Mouse (Mus musculus) testis, adult 2 months (tissue): Measurements from ENCODE around the gene Pkhd1. TPM values are rescaled to one million over a fixed set of nuclear protein-coding genes. Genes with fewer than 3 reads are reported as not detected.

Experiments used
- H3K27ac ChIP-seq: fragments of 200-500 bp; 2 replicates; pipeline ENCODE4 v1.5.1; 2012; ENCODE audit warnings: low read depth, low read length; ENCODE audit not compliant: control insufficient read depth, insufficient read depth
- H3K27me3 ChIP-seq: fragments of 200-500 bp; 2 replicates; pipeline ENCODE4 v1.6.1; 2012; ENCODE audit warnings: mild to moderate bottlenecking, low read length, moderate library complexity; ENCODE audit not compliant: control insufficient read depth, insufficient read depth
- H3K36me3 ChIP-seq: fragments of 200-500 bp; 2 replicates; pipeline ENCODE4 v1.6.1; 2012; ENCODE audit warnings: mild to moderate bottlenecking, low read length; ENCODE audit not compliant: control insufficient read depth, insufficient read depth
- H3K4me1 ChIP-seq: fragments of 200-500 bp; 2 replicates; pipeline ENCODE4 v1.6.1; 2012; ENCODE audit warnings: low read length; ENCODE audit not compliant: control insufficient read depth, insufficient read depth
- H3K4me3 ChIP-seq: fragments of 200-500 bp; 2 replicates; pipeline ENCODE4 v1.5.1; 2012; ENCODE audit warnings: low read depth, mild to moderate bottlenecking, low read length, moderate library complexity, mixed read lengths; ENCODE audit not compliant: control insufficient read depth
- CTCF ChIP-seq: fragments of 200-500 bp; IDR thresholded peaks from 2 replicates; pipeline ENCODE4 v1.5.1; 2012; ENCODE audit warnings: low read depth, mild to moderate bottlenecking, inconsistent platforms, low read length, moderate library complexity; ENCODE audit not compliant: control insufficient read depth, insufficient read depth, insufficient replicate concordance
- POLR2A ChIP-seq: fragments of 200-500 bp; IDR thresholded peaks from 2 replicates; pipeline ENCODE4 v1.6.1; 2012; ENCODE audit warnings: low read depth, mild to moderate bottlenecking, inconsistent platforms, low read length, moderate library complexity; ENCODE audit not compliant: control insufficient read depth
- polyA plus RNA-seq: library from polyadenylated mRNA; depleted of rRNA; stranded (reverse); fragments of >200 nt; gene quantifications from 2 replicates; pipeline ENCODE4 v1.2.3, GENCODE M21; 2012

Gene Pkhd1
- polyA plus RNA-seq, 1 experiment: 0.02 TPM

- H3K4me3 ChIP-seq: no peak overlapping the region
- no peak for TF ChIP-seq POLR2A
- TF ChIP-seq CTCF: no peak
- H3K4me1 ChIP-seq: no peaks in the 10 kb centered on the region
- no peaks in the 10 kb centered on the region for H3K36me3 ChIP-seq
- H3K27me3 ChIP-seq: no peaks in the 10 kb centered on the region
- no peak overlapping the region for H3K27ac ChIP-seq
These were observed 6.7 kb upstream of the Pkhd1 start for GRCm38 (mm10) chr1:20624564-20624963.

GRCm38 (mm10) chr1:20623375-20623774, 5.5 kb upstream of the Pkhd1 start:
- Histone ChIP-seq H3K36me3 (no peaks in the 10 kb centered on the region), H3K27me3 (no peaks in the 10 kb centered on the region), H3K27ac (no peak overlapping the region), H3K4me1 (no peaks in the 10 kb centered on the region), H3K4me3 (no peak overlapping the region)
- TF ChIP-seq CTCF: no peak
- no peak for TF ChIP-seq POLR2A

- H3K27me3 ChIP-seq: no peaks in the 10 kb centered on the region
- no peak for TF ChIP-seq CTCF
- no peak for TF ChIP-seq POLR2A
- H3K36me3 ChIP-seq: no peaks in the 10 kb centered on the region
- H3K27ac ChIP-seq: no peak overlapping the region
- no peak overlapping the region for H3K4me3 ChIP-seq
- H3K4me1 ChIP-seq: no peaks in the 10 kb centered on the region
These were observed 2.7 kb upstream of the Pkhd1 start for GRCm38 (mm10) chr1:20620611-20621010.

GRCm38 (mm10) chr1:20619363-20619762, 1.5 kb upstream of the Pkhd1 start:
- H3K27me3 ChIP-seq: no peaks in the 10 kb centered on the region
- no peak overlapping the region for H3K27ac ChIP-seq
- no peak for TF ChIP-seq CTCF
- no peak for TF ChIP-seq POLR2A
- H3K4me1 ChIP-seq: no peaks in the 10 kb centered on the region
- H3K36me3 ChIP-seq: no peaks in the 10 kb centered on the region
- H3K4me3 ChIP-seq: no peak overlapping the region

GRCm38 (mm10) chr1:20612643-20613042, 5.2 kb downstream of the Pkhd1 start:
- TF ChIP-seq POLR2A (no peak), CTCF (peak; percentile 12; the same call in 1 of the 2 replicates)

GRCm38 (mm10) chr1:20605489-20605888, 12.4 kb downstream of the Pkhd1 start:
- no peak for TF ChIP-seq POLR2A
- no peak for TF ChIP-seq CTCF

More at GRCm38 (mm10) chr1:20612643-20613042, 5.2 kb downstream of the Pkhd1 start:
- Histone ChIP-seq H3K36me3 (no peaks in the 10 kb centered on the region), H3K27ac (no peak overlapping the region), H3K4me1 (no peaks in the 10 kb centered on the region), H3K4me3 (no peak overlapping the region), H3K27me3 (no peaks in the 10 kb centered on the region)

GRCm38 (mm10) chr1:20590488-20590887, 27.4 kb downstream of the Pkhd1 start:
- Histone ChIP-seq H3K4me3 (no peak overlapping the region), H3K4me1 (no peaks in the 10 kb centered on the region), H3K27me3 (no peaks in the 10 kb centered on the region), H3K36me3 (no peaks in the 10 kb centered on the region), H3K27ac (no peak overlapping the region)
- TF ChIP-seq CTCF: no peak
- TF ChIP-seq POLR2A: no peak

More at GRCm38 (mm10) chr1:20605489-20605888, 12.4 kb downstream of the Pkhd1 start:
- Histone ChIP-seq H3K4me1 (no peaks in the 10 kb centered on the region), H3K4me3 (no peak overlapping the region), H3K27me3 (no peaks in the 10 kb centered on the region), H3K27ac (no peak overlapping the region), H3K36me3 (no peaks in the 10 kb centered on the region)

- no peak for TF ChIP-seq POLR2A
- no peak for TF ChIP-seq CTCF
- Histone ChIP-seq H3K4me1 (no peaks in the 10 kb centered on the region), H3K27ac (no peak overlapping the region), H3K27me3 (no peaks in the 10 kb centered on the region), H3K36me3 (no peaks in the 10 kb centered on the region), H3K4me3 (no peak overlapping the region)
These were observed 46.4 kb downstream of the Pkhd1 start for GRCm38 (mm10) chr1:20571469-20571868.
